Mouse (Mus musculus): ENCODE measurements around the gene Scn11a. TPM values are rescaled to one million over a fixed set of nuclear protein-coding genes. Genes with fewer than 3 reads are reported as not detected.

The Scn11a gene
- polyA plus RNA-seq, 1 experiment from 2014 or later, result not detected

GRCm38 (mm10) chr9:119741101-119741786 lies 84.0 kb downstream of the Scn11a start:
- Histone ChIP-seq H3K4me3 (no peak overlapping the region), H3K9ac (no peak overlapping the region), H3K4me1 (no peaks in the 10 kb centered on the region), H3K36me3 (no peaks in the 10 kb centered on the region), H3K9me3 (no peaks in the 10 kb centered on the region), H3K27me3 (no peaks in the 10 kb centered on the region), H3K27ac (no peak overlapping the region), H3K4me2 (no peak overlapping the region)
- ATAC-seq (ENCODE audit: insufficient number of reproducible peaks, insufficient read depth, low FRiP score, low TSS enrichment, low read depth), result no peak
- 37% methylated on average over 5 of the region's 5 CpGs for WGBS

- H3K9ac ChIP-seq, result no peak overlapping the region
- H3K4me3 ChIP-seq, result no peak overlapping the region
- H3K27me3 ChIP-seq, result no peaks in the 10 kb centered on the region
- ATAC-seq (ENCODE audit: insufficient number of reproducible peaks, insufficient read depth, low FRiP score, low TSS enrichment, low read depth), result no peak
- 0 out of 2 replicates have a peak, but pooled peaks cover 3% of the 10 kb centered on the region for H3K4me1 ChIP-seq
- no peaks in the 10 kb centered on the region for H3K9me3 ChIP-seq
- no peak overlapping the region for H3K27ac ChIP-seq
- H3K4me2 ChIP-seq, result no peak overlapping the region
- 89% methylated on average over 11 of the region's 11 CpGs for WGBS
- no peaks in the 10 kb centered on the region for H3K36me3 ChIP-seq
These were observed 96.7 kb downstream of the Scn11a start for GRCm38 (mm10) chr9:119728412-119729097.

- no peak for ATAC-seq (ENCODE audit: insufficient number of reproducible peaks, insufficient read depth, low FRiP score, low TSS enrichment, low read depth)
- Histone ChIP-seq H3K36me3 (no peaks in the 10 kb centered on the region), H3K4me3 (no peak overlapping the region), H3K9me3 (no peaks in the 10 kb centered on the region), H3K4me2 (no peak overlapping the region), H3K27me3 (no peaks in the 10 kb centered on the region), H3K4me1 (0 out of 2 replicates have a peak, but pooled peaks cover 3% of the 10 kb centered on the region), H3K27ac (no peak overlapping the region), H3K9ac (no peak overlapping the region)
- WGBS, result 86% methylated on average over 4 of the region's 4 CpGs
These were observed 98.3 kb downstream of the Scn11a start for GRCm38 (mm10) chr9:119726990-119727389.

GRCm38 (mm10) chr9:119725293-119725862 lies 99.9 kb downstream of the Scn11a start:
- ATAC-seq (ENCODE audit: insufficient number of reproducible peaks, insufficient read depth, low FRiP score, low TSS enrichment, low read depth), result no peak
- no peak overlapping the region for H3K9ac ChIP-seq
- no peaks in the 10 kb centered on the region for H3K9me3 ChIP-seq
- H3K27me3 ChIP-seq, result no peaks in the 10 kb centered on the region
- H3K36me3 ChIP-seq, result no peaks in the 10 kb centered on the region
- H3K4me1 ChIP-seq, result no peaks in the 10 kb centered on the region
- H3K4me3 ChIP-seq, result no peak overlapping the region
- 70% methylated on average over 6 of the region's 6 CpGs for WGBS
- H3K4me2 ChIP-seq, result no peak overlapping the region
- no peak overlapping the region for H3K27ac ChIP-seq

- no peak within 1 kb of the TSS for H3K4me3 ChIP-seq
- no peaks in the 10 kb centered on the region for H3K27me3 ChIP-seq
- no peaks in the 10 kb centered on the region for H3K4me1 ChIP-seq
- no peak for ATAC-seq (ENCODE audit: insufficient number of reproducible peaks, insufficient read depth, low FRiP score, low TSS enrichment, low read depth)
- no peak within 1 kb of the TSS for H3K4me2 ChIP-seq
- no peak within 1 kb of the TSS for H3K9ac ChIP-seq
- 80% methylated on average over 11 of the region's 11 CpGs for WGBS
- no peak within 1 kb of the TSS for H3K27ac ChIP-seq
- no peaks in the 10 kb centered on the region for H3K36me3 ChIP-seq
- no peaks in the 10 kb centered on the region for H3K9me3 ChIP-seq
These were observed 106.0 kb downstream of the Scn11a start, which contains the start of gene Scn10a for GRCm38 (mm10) chr9:119719222-119719621. TSS of gene Scn10a (minus strand) at chr9:119719322.

GRCm38 (mm10) chr9:119706700-119707099 lies 118.6 kb downstream of the Scn11a start:
- Histone ChIP-seq H3K27ac (no peak overlapping the region), H3K4me3 (no peak overlapping the region), H3K4me1 (no peaks in the 10 kb centered on the region), H3K27me3 (no peaks in the 10 kb centered on the region), H3K4me2 (no peak overlapping the region), H3K9ac (no peak overlapping the region), H3K36me3 (no peaks in the 10 kb centered on the region), H3K9me3 (no peaks in the 10 kb centered on the region)
- WGBS, result 12% methylated on average over 6 of the region's 6 CpGs
- ATAC-seq (ENCODE audit: insufficient number of reproducible peaks, insufficient read depth, low FRiP score, low TSS enrichment, low read depth), result no peak

Other genes with a start within 250 kb of the Scn11a start
- gene Scn5a, start 246.4 kb downstream of the Scn11a start, polyA plus RNA-seq (2015; fragmentation: Nextera tagmentation; extraction: Ambion mirVana), result 0.42 and 0.87 TPM in 2 replicates
- not detected in 2 replicates for gene Scn10a, start 106.1 kb downstream of the Scn11a start, polyA plus RNA-seq (2015; fragmentation: Nextera tagmentation; extraction: Ambion mirVana)
- gene Wdr48, start 69.4 kb upstream of the Scn11a start, polyA plus RNA-seq (2015; fragmentation: Nextera tagmentation; extraction: Ambion mirVana), result 53.3 and 58.1 TPM in 2 replicates
- 28.0 and 31.9 TPM in 2 replicates for gene Gorasp1, start 112.1 kb upstream of the Scn11a start, polyA plus RNA-seq (2015; fragmentation: Nextera tagmentation; extraction: Ambion mirVana)
- gene Ttc21a, start 112.2 kb upstream of the Scn11a start, polyA plus RNA-seq (2015; fragmentation: Nextera tagmentation; extraction: Ambion mirVana), result 0.28 and 0.54 TPM in 2 replicates
- 3.3 and 4.5 TPM in 2 replicates for gene Csrnp1, start 159.2 kb upstream of the Scn11a start, polyA plus RNA-seq (2015; fragmentation: Nextera tagmentation; extraction: Ambion mirVana)
- 0.14 and 0.22 TPM in 2 replicates for gene Xirp1, start 198.1 kb upstream of the Scn11a start, polyA plus RNA-seq (2015; fragmentation: Nextera tagmentation; extraction: Ambion mirVana)
- gene Cx3cr1, start 244.4 kb upstream of the Scn11a start, polyA plus RNA-seq (2015; fragmentation: Nextera tagmentation; extraction: Ambion mirVana), result 8.9 and 9.6 TPM in 2 replicates